Mouse (Mus musculus) frontal cortex, adult (tissue): ENCODE results near the gene Atp5j.

ENCODE experiments used
- ATAC-seq: cut with Nextera tagmentation; 2 replicates; pipeline ENCODE4 v1.9.2; 2017; ENCODE audit warnings: mild to moderate bottlenecking, moderate library complexity, mixed read lengths; ENCODE audit not compliant: low TSS enrichment

The Atp5j gene

DNA sequence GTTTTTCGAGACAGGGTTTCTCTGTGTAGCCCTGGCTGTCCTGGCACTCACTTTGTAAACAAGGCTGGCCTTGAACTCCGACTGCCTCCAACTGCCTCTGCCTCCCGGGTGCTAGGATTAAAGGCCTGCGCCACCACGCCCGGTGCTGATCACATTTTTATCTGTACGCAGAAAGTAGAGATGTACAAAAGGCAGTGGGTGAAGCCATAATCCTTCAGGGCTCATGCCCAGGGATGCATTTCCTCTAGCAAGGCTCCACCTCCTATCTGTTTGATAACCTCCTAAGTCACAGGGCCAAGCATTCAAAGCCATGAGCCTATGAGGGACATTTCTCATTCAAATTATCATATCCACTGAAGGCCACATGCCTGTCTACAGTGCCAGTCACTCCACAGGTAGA, 27.6 kb downstream of the Atp5j start:
- no peak for ATAC-seq

DNA sequence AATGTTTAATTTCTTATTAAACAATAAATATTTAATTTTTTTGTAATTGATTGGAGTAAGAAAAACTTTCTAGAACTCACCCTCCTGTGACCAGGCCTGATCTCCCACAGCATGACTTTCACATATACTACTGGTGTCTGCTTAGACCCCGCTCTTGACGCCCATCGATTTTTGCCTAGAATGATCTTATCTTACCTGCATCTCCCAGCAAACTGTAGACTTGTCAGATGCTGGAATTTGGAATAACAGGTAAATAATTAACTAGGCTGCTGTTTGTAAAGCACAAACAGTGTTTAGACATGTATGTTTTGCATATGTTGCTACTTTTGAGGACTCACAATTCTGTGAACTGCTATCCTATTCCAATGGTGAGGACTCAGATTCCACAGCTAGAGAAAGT, 29.2 kb downstream of the Atp5j start:
- ATAC-seq, result no peak

- ATAC-seq, result peak; percentile 47; the same call in 1 of the 2 replicates
These were observed 30.6 kb downstream of the Atp5j start for GRCm38 (mm10) chr16:84804866-84805265.

DNA sequence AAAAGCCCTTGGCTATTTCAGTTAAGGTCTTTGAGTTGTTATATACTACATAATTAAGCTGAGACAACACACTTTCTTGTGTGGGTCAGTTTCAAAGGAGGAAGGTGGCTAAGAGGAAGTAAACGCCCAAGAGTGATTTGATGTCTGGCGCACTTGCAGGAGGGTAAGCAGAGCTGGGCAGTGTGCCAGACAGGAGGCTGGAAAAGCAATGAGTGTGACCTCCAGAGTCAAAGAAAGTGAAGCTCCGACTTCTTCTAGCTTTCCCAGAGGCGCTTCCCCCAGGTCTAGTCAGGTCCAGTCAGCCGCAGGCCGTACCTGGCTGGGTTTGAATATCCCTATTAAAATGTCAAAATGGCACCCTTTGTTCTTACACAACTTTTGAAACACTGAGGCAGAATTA, 33.2 kb downstream of the Atp5j start:
- no peak for ATAC-seq

DNA sequence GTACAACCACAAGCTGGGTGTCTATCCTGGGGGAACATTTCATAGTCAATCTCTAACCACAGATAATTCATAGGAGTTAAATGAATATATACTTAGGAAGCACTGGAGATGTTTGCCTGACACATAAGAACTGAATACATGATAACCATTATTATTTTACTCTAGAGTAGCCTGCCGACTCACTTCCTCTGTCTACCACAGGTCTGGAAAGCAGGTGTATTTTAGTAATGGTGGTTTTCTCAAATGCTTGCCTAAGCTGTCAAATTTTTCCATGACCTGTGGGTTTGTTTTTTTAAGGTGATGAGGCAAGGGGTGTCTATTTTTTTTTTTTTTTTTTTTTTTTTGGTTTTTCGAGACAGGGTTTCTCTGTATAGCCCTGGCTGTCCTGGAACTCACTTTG, 35.4 kb downstream of the Atp5j start:
- ATAC-seq, result no peak

DNA sequence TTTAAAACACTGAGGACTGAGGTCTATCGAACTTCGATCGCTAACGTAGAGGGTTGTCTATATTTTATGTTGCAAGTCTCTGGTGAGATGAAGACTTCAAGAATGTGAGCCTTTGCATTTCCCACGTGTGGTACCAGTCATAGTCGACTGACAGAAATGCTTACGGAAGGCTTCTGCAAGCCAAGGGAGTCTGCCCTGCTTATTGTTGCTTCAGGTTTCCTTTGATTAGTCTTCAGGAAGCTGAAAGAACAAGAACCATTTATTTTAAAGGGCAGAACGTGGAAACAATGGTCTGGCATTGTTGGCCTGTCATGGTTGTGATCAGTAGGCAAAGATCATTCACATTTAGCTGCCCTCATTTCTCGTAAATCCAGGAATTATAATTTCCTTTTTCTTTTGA, 38.7 kb downstream of the Atp5j start:
- ATAC-seq, result no peak

GRCm38 (mm10) chr16:84795337-84795736, 40.1 kb downstream of the Atp5j start:
- no peak for ATAC-seq

GRCm38 (mm10) chr16:84793401-84793800, 42.0 kb downstream of the Atp5j start:
- ATAC-seq, result no peak

DNA sequence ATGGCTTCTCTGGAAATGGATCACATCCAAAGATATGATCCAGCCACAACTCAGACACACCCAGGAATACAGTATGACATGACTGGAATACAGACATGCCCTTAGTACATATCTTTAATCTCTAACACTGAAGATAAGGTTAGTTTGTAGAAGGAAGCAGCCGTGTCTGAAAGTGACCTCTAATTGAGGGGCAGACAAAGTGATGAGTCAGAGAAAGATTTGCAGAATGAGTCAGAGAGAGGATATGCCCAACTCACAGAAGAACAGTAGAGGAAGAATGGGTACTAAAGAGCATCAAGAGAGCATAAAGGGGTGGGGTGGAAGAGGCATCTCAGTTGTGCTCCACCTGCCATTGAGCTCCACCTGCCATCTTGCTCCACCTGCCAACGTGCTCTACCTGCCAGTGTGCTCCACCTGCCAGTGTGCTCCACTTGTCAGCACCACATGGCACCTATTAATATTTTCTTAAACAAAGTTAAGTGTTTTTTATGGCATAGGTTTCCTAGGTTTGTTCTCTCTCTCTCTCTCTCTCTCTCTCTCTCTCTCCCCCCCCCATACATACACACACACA, 44.7 kb downstream of the Atp5j start:
- no peak for ATAC-seq

DNA sequence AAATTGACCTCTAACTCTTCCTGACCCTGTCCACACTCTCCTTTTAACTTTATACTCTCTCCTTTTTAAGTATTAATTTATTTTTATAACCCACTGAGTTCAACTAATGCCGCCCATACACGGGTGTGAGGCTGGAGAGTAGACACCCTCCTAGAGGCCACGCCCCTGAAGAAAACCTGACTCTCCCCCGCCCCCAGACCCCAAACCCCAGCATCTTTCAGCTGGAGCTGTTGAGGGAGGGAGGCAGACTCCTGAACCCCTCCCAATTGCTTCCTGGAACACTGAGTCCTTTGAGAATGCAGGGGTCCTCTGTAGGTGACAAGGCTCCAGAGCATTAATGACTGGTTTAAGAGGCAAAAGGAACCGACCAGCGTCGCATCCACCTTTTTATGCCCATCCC, 50.5 kb downstream of the Atp5j start:
- no peak for ATAC-seq

DNA sequence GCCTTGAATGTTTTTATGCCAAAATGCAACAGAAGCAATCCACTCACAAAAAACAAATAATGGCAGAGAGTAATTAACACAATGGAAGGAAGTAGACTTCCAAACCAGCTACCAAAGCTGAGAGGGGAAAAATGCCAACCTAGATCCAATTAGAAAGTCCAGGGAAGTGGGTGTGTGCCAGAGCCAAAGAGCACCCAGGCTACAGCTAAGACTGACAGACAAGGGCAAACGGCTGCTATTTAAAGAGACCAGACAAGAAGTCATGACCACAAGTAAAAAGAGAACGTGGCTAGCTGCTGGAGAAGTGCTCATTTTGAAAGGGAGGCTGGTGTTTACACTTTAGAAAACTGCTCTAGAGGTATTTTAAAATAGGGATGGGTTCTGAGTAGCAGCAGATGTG, 52.1 kb downstream of the Atp5j start:
- peak; percentile 50; the same call in 1 of the 2 replicates for ATAC-seq

DNA sequence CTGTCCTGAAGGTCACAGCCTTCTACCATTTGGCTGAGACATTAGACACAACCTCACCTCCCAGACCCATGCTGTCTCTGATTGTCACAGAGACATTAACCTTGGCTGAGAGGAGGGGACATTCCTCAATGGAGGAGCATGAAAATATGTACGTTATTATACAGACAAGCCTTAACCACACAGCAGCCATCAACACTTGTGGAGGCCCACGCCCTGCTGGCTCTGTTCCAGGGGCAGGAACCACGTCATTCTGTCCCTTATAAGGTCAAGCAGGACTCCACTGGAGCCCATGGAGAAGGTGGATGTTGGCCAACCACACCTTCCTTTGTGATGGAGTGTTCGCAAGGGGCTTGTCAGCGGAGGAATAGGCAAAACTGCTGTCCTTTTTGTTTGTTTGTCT, 55.7 kb downstream of the Atp5j start:
- no peak for ATAC-seq

DNA sequence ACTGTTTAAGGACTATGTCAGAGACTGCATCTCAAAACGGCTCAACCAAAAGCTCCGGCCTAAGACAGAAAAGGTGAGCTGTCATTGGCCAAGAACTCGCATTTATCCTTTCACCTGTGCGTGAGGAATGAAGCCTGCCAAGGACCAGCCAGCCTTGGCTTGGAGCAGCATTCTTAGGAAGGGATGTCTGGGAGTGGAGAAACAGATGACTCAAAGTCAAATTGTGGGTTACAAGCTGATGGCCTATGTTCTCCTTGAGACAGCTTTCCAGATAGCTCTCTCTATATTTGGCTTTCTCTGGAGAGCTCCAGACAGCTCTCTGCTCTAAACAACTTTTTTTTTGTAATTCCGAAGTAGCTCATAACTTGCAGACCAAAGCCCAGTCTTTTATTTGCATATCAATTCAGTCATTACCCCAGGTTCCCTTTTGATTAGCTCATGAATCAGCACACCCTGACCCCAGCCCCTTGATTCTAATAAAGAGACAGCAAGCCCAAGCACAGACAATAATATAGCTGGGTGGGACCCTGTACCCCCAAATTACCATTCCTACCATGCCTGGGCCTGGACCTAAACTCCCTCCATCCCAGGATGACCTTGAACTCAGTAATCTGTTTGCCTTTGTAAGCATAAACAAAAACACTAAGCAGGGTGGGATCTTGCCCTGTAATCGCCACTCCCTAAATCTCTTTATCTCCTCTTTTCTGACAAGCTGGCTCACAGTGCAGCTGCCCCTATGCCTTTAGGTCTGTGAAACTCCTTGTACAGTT, 56.4 kb downstream of the Atp5j start:
- ATAC-seq, result no peak

DNA sequence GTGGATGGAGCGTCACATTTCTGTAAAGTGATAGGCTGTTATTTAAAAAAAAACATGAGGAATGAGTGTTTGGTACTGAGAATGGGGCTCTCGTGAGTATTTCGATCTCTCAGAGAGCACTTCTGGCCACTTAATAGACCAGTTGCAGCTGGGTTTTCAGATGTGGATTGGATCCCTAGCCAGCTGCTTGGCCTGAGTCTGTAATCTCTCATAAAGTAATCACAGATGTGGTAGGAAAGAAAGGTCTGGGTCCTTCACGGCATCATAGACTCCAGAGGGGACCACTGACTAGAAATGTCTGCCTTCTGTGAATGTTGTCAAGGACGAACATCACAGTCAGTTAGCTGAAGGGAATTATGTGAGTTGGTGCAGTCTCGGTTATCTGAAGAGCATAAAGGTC, 57.0 kb downstream of the Atp5j start:
- ATAC-seq, result no peak
